Mouse (Mus musculus) hematopoietic multipotent progenitor cell, adult 10-12 weeks (in vitro differentiated cells): ENCODE measurements around the gene Gm3285. TPM values are rescaled to one million over a fixed set of nuclear protein-coding genes. Genes with fewer than 3 reads are reported as not detected.

Experiments used
- polyA plus RNA-seq: library from polyadenylated mRNA; stranded (reverse); fragments of >175 nt; gene quantifications from 2 replicates; pipeline ENCODE4 v1.2.3, GENCODE M21; 2012; ENCODE audit warnings: low replicate concordance

Gm3285 gene
- not detected in 2 replicates for polyA plus RNA-seq

DNA sequence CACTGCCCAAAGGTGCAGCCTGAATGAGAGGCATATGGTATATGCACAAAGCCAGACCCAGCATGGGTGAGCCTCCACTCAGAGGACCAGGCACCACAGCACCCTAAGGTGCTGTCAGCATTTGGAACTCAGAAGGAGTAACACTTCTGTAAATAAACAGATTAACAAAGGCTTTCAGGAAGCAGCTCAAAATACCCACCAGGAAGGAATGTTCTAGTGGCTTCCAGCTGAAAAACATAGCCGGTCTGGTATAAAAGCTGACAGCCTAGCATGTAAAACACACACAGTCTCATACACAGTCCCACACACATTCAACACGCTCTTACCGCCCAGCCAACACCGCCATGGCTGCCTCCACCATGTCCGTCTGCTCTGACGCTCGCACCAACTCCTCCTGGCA, at the start of gene Gm3285:
Gene Gm3285 (plus strand): TSS at position 301 of the 400 bp plus-strand sequence.

GRCm38 (mm10) chr10:77814382-77814781, 47.4 kb upstream of the Gm3285 start, which contains the start of gene Gm2696:
Gene Gm2696 (plus strand): TSS chr10:77814682.

GRCm38 (mm10) chr10:77826951-77827350, 34.8 kb upstream of the Gm3285 start, which contains the start of gene Krtap10-4:
Gene Krtap10-4 (minus strand): TSS chr10:77827095.

DNA sequence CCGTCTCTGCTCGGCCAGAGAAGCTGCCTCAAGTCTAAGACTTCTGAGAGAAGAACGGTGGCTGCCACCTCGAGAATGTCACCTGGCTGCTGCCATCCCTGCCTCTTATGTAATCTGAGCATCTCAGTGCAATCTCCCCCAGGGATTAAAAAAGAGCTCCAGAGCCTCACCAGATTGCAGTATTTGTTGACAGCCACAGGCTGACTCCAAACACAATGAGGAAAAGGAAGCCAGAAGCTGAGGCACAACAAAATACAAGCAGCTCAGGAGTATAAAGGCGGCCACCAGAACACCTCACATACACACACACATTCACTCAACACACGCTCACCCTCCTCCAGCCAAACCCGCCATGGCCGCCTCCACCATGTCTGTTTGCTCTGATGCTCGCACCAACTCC, 26.1 kb upstream of the Gm3285 start, which contains the start of gene Krtap10-10:
Gene Krtap10-10 (plus strand): TSS at position 301 of the 400 bp plus-strand sequence.

DNA sequence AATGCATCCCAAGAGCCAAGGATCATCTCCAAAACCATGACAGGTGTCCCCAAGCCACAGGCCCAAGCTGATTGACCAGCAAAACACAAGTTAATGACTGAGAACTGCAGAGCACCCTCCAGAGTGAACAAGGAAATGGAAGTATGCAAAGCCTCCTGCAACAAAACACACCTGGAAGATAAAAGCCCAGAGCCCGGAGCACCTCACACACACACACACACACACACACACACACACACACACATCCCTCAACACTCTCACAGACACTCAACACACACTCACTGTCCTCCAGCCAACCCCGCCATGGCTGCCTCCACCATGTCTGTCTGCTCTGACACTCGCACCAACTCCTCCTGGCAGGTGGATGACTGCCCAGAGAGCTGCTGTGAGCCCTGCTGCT, 15.3 kb upstream of the Gm3285 start, which contains the start of gene Gm36176:
Gene Gm36176 (plus strand): TSS at position 301 of the 400 bp plus-strand sequence.

GRCm38 (mm10) chr10:77852559-77852958, 9.2 kb upstream of the Gm3285 start, which contains the start of gene Gm10318:
Gene Gm10318 (plus strand): TSS chr10:77852859.

GRCm38 (mm10) chr10:77902211-77902893, 40.6 kb downstream of the Gm3285 start, which contains the start of gene Lrrc3:
Gene Lrrc3 (minus strand): TSS chr10:77902536.

Other genes starting within 250 kb of the Gm3285 start
- 22.2 and 40.4 TPM in 2 replicates for gene Ube2g2, start 239.7 kb upstream of the Gm3285 start, polyA plus RNA-seq
- 0.80 and 1.4 TPM in 2 replicates for gene Tspear, start 175.4 kb upstream of the Gm3285 start, polyA plus RNA-seq
- not detected in 2 replicates for gene Gm19402, start 171.2 kb upstream of the Gm3285 start, polyA plus RNA-seq
- not detected in 2 replicates for gene Gm9508, start 164.7 kb upstream of the Gm3285 start, polyA plus RNA-seq
- not detected in 2 replicates for gene Gm10272, start 155.3 kb upstream of the Gm3285 start, polyA plus RNA-seq
- not detected in 2 replicates for gene Gm10024, start 150.5 kb upstream of the Gm3285 start, polyA plus RNA-seq
- not detected in 2 replicates for gene Gm10142, start 146.2 kb upstream of the Gm3285 start, polyA plus RNA-seq
- gene Krtap12-1, start 141.4 kb upstream of the Gm3285 start, polyA plus RNA-seq, result not detected in 2 replicates
- gene Gm10100, start 135.5 kb upstream of the Gm3285 start, polyA plus RNA-seq, result not detected in 2 replicates
- gene Gm18596, start 119.3 kb upstream of the Gm3285 start, polyA plus RNA-seq, result not detected in 2 replicates
- not detected in 2 replicates for gene Gm9736, start 110.6 kb upstream of the Gm3285 start, polyA plus RNA-seq
- not detected in 2 replicates for gene Gm3233, start 102.3 kb upstream of the Gm3285 start, polyA plus RNA-seq
- not detected in 2 replicates for gene Gm3238, start 90.7 kb upstream of the Gm3285 start, polyA plus RNA-seq
- not detected in 2 replicates for gene Gm7138, start 85.0 kb upstream of the Gm3285 start, polyA plus RNA-seq
- gene Gm3250, start 79.4 kb upstream of the Gm3285 start, polyA plus RNA-seq, result not detected in 2 replicates
- not detected in 2 replicates for gene Gm7137, start 73.8 kb upstream of the Gm3285 start, polyA plus RNA-seq
- not detected in 2 replicates for gene Gm9639, start 66.9 kb upstream of the Gm3285 start, polyA plus RNA-seq
- not detected in 2 replicates for gene Gm19668, start 62.8 kb upstream of the Gm3285 start, polyA plus RNA-seq
- not detected in 2 replicates for gene Gm9507, start 50.1 kb upstream of the Gm3285 start, polyA plus RNA-seq
- not detected in 2 replicates for gene Gm2696, start 47.3 kb upstream of the Gm3285 start, polyA plus RNA-seq
- gene Krtap10-4, start 34.9 kb upstream of the Gm3285 start, polyA plus RNA-seq, result not detected in 2 replicates
- gene Krtap10-10, start 26.0 kb upstream of the Gm3285 start, polyA plus RNA-seq, result not detected in 2 replicates
- gene Gm36176, start 15.2 kb upstream of the Gm3285 start, polyA plus RNA-seq, result not detected in 2 replicates
- not detected in 2 replicates for gene Gm10318, start 9.1 kb upstream of the Gm3285 start, polyA plus RNA-seq
- 0.25 and 0.51 TPM in 2 replicates for gene Lrrc3, start 40.6 kb downstream of the Gm3285 start, polyA plus RNA-seq
- gene Trpm2, start 108.6 kb downstream of the Gm3285 start, polyA plus RNA-seq, result 16.4 and 23.4 TPM in 2 replicates
- gene 1810043G02Rik, start 116.5 kb downstream of the Gm3285 start, polyA plus RNA-seq, result 25.5 and 26.2 TPM in 2 replicates
- 39.0 and 77.3 TPM in 2 replicates for gene Pfkl, start 148.1 kb downstream of the Gm3285 start, polyA plus RNA-seq
- gene Dnmt3l, start 180.0 kb downstream of the Gm3285 start, polyA plus RNA-seq, result not detected in 2 replicates
- gene Aire, start 181.6 kb downstream of the Gm3285 start, polyA plus RNA-seq, result 3.1 and 8.2 TPM in 2 replicates
- gene Icosl, start 207.3 kb downstream of the Gm3285 start, polyA plus RNA-seq, result 18.7 and 146 TPM in 2 replicates